Mouse (Mus musculus): ENCODE results near the gene Myo10.

The Myo10 gene

GRCm38 (mm10) chr15:25620560-25620959 is 1.8 kb upstream of the Myo10 start:
- DNase-seq: no peak

- no peak for DNase-seq
These were observed 750 bp upstream of the Myo10 start for GRCm38 (mm10) chr15:25621351-25622199.

GRCm38 (mm10) chr15:25622867-25623471 is 644 bp downstream of the Myo10 start:
- DNase-seq: peak; percentile 29

GRCm38 (mm10) chr15:25623556-25624180 is 1.3 kb downstream of the Myo10 start:
- no peak for DNase-seq

GRCm38 (mm10) chr15:25624263-25624662 is 1.9 kb downstream of the Myo10 start:
- DNase-seq: peak; percentile 53

GRCm38 (mm10) chr15:25625471-25625870 is 3.1 kb downstream of the Myo10 start:
- DNase-seq: no peak

GRCm38 (mm10) chr15:25627012-25627411 is 4.7 kb downstream of the Myo10 start:
- DNase-seq: no peak

GRCm38 (mm10) chr15:25628251-25628650 is 5.9 kb downstream of the Myo10 start:
- DNase-seq: no peak

- no peak for DNase-seq
These were observed 8.4 kb downstream of the Myo10 start for GRCm38 (mm10) chr15:25630716-25631115.

- DNase-seq: no peak
These were observed 9.0 kb downstream of the Myo10 start for GRCm38 (mm10) chr15:25631332-25631731.

GRCm38 (mm10) chr15:25632902-25633301 is 10.6 kb downstream of the Myo10 start:
- no peak for DNase-seq

- DNase-seq: no peak
These were observed 11.5 kb downstream of the Myo10 start for GRCm38 (mm10) chr15:25633674-25634340.

GRCm38 (mm10) chr15:25637727-25638126 is 15.4 kb downstream of the Myo10 start:
- DNase-seq: no peak

- no peak for DNase-seq
These were observed 16.9 kb downstream of the Myo10 start for GRCm38 (mm10) chr15:25639217-25639616.

- DNase-seq: no peak
These were observed 18.8 kb downstream of the Myo10 start for GRCm38 (mm10) chr15:25640840-25641752.

- no peak for DNase-seq
These were observed 20.1 kb downstream of the Myo10 start for GRCm38 (mm10) chr15:25642214-25643058.

GRCm38 (mm10) chr15:25645862-25646261 is 23.5 kb downstream of the Myo10 start:
- DNase-seq: no peak

- no peak for DNase-seq
These were observed 26.0 kb downstream of the Myo10 start for GRCm38 (mm10) chr15:25648287-25648686.

GRCm38 (mm10) chr15:25650371-25650770 is 28.0 kb downstream of the Myo10 start:
- DNase-seq: peak; percentile 42

- DNase-seq: no peak
These were observed 29.5 kb downstream of the Myo10 start for GRCm38 (mm10) chr15:25651820-25652219.

- DNase-seq: no peak
These were observed 30.0 kb downstream of the Myo10 start for GRCm38 (mm10) chr15:25652368-25652767.
